Mouse (Mus musculus): Measurements from ENCODE around the gene Ackr3.

- no peak for TF ChIP-seq EP300 (optimal IDR thresholded peaks at IDR 0.05)
- no peak for TF ChIP-seq CTCF (IDR thresholded peaks at IDR 0.05; ENCODE audit: low read depth)
Observed at GRCm38 (mm10) chr1:90247756-90248541, 44.2 kb downstream of the Ackr3 start.
